Mouse (Mus musculus): ENCODE results near the gene Dgki.

- no peak for TF ChIP-seq EP300 (IDR thresholded peaks at IDR 0.05; ENCODE audit: insufficient read depth, low read depth, low read length)
- TF ChIP-seq POLR2A (IDR thresholded peaks at IDR 0.05; ENCODE audit: insufficient read depth, low read length): no peak
Measured at GRCm38 (mm10) chr6:36832207-36832606, 467.8 kb downstream of the Dgki start.
